Mouse (Mus musculus) thymus, adult 2 months (tissue): ENCODE measurements around the gene Ndufs8.

Experiments used
- CTCF ChIP-seq: fragments of 200-500 bp; IDR thresholded peaks from 2 replicates; pipeline ENCODE4 v1.5.1; 2012; ENCODE audit warnings: mild to moderate bottlenecking, control low read depth, low read length, moderate library complexity, borderline replicate concordance; ENCODE audit not compliant: control insufficient read depth, poor library complexity, insufficient read depth; ENCODE audit errors: extremely low read depth
- POLR2A ChIP-seq: fragments of 200-500 bp; IDR thresholded peaks from 2 replicates; pipeline ENCODE4 v1.6.1; 2012; ENCODE audit warnings: mild to moderate bottlenecking, low read length, control low read depth, moderate library complexity; ENCODE audit not compliant: control insufficient read depth, poor library complexity, insufficient read depth; ENCODE audit errors: extremely low read depth

GRCm38 (mm10) chr19:3955033-3955432 lies 42.5 kb upstream of the Ndufs8 start:
- no peak for TF ChIP-seq CTCF
- TF ChIP-seq POLR2A, result no peak
